21 mouse cellular contexts compared by ENCODE assay signal in the genomic region with DNA sequence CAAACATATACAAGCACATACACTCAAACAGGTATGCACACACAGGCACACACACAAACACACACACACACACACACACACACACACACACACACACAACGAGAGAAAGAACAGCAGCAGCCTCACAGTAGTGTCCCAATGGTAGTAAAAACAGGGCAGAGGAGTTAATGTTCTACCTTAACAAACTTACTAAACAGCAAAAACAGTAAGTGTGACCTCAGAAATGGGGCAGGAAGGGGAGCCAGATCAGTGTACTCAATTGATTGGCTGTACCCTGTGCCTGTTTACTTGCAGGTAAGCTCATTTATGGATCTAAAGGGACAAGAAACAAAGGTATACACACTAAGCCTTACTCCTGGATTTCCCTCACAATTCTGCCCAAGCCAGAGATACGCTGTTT. TPM values are rescaled to one million over a fixed set of nuclear protein-coding genes. Genes with fewer than 3 reads are reported as not detected.
A peak's percentile ranks its signal among the peaks of the same experiment; 100 is the strongest.
DNase-seq lines count a peak whose midpoint lies in the region; ATAC-seq and TF ChIP-seq lines count a peak whose summit lies in the region.
"Had no signal": no experiment of that assay in that cellular context is flagged by ENCODE, and none has a peak within 500 bp of the region (broad histone marks: within the 10 kb centered on the region; RNA-seq: fewer than 3 reads in every experiment).

No protein-coding gene starts in this region.

- H3K27me3 ChIP-seq in kidney, adult 2 months (replicated peaks; ENCODE audit: control insufficient read depth, insufficient read depth, low read length) = no peaks in the 10 kb centered on the region
- H3K27me3 ChIP-seq in kidney, embryonic 15.5 days = no peaks in the 10 kb centered on the region
- H3K27me3 ChIP-seq in kidney, postnatal 0 days (ENCODE audit: insufficient read depth, low read length) = no peaks in the 10 kb centered on the region
- no peaks in the 10 kb centered on the region for H3K27me3 ChIP-seq in liver, embryonic 13.5 days
- H3K27me3 ChIP-seq in hindbrain, embryonic 14.5 days (ENCODE audit: control insufficient read depth, insufficient read depth, low read length) = no peaks in the 10 kb centered on the region
- H3K27me3 ChIP-seq: embryonic facial prominence, embryonic 15.5 days had no signal

- TF ChIP-seq CTCF in kidney, adult 2 months (conservative IDR thresholded peaks at IDR 0.05; ENCODE audit: insufficient read depth, insufficient read length, low read depth, low read length) = no peak
- TF ChIP-seq CTCF in kidney, postnatal 0 days (IDR thresholded peaks at IDR 0.05; ENCODE audit: low read depth) = no peak

- H3K4me3 ChIP-seq in kidney, adult 2 months (ENCODE audit: insufficient read depth, low read depth, low read length) = no peak overlapping the region
- no peak overlapping the region for H3K4me3 ChIP-seq in kidney, embryonic 15.5 days (replicated peaks)
- H3K4me3 ChIP-seq in kidney, postnatal 0 days (replicated peaks; ENCODE audit: low read depth, low read length) = no peak overlapping the region
- H3K4me3 ChIP-seq in liver, embryonic 13.5 days (replicated peaks) = no peak overlapping the region
- no peak overlapping the region for H3K4me3 ChIP-seq in hindbrain, embryonic 14.5 days (replicated peaks; ENCODE audit: low read length)
- H3K4me3 ChIP-seq: embryonic facial prominence, embryonic 15.5 days had no signal

- no peak overlapping the region for H3K4me2 ChIP-seq in kidney, embryonic 15.5 days
- no peak overlapping the region for H3K4me2 ChIP-seq in kidney, postnatal 0 days (ENCODE audit: low read length)
- H3K4me2 ChIP-seq in liver, embryonic 13.5 days = no peak overlapping the region
- no peak overlapping the region for H3K4me2 ChIP-seq in hindbrain, embryonic 14.5 days (replicated peaks)
- H3K4me2 ChIP-seq: embryonic facial prominence, embryonic 15.5 days; heart, embryonic 11.5 days; midbrain, embryonic 11.5 days had no signal

- no peak for ATAC-seq in kidney, embryonic 15.5 days (replicated peaks; ENCODE audit: low FRiP score)
- ATAC-seq in kidney, postnatal 0 days (replicated peaks; ENCODE audit: low FRiP score, low read depth) = no peak
- ATAC-seq in liver, embryonic 13.5 days (ENCODE audit: low read depth) = peak; percentile 82
- no peak for ATAC-seq in hindbrain, embryonic 14.5 days (ENCODE audit: low FRiP score)
- ATAC-seq: CD4-positive, CD25-positive, alpha-beta regulatory T cell, adult 4 months; forebrain, embryonic 14.5 days had no signal

- 60% methylated on average over 2 of the region's 2 CpGs for WGBS in kidney, adult 2 months
- WGBS in kidney, embryonic 15.5 days = 85% methylated on average over 2 of the region's 2 CpGs
- 65% methylated on average over 2 of the region's 2 CpGs for WGBS in kidney, postnatal 0 days
- 81% methylated on average over 2 of the region's 2 CpGs for WGBS in liver, embryonic 13.5 days (ENCODE audit: insufficient replicate concordance)
- WGBS in hindbrain, embryonic 14.5 days = 92% methylated on average over 2 of the region's 2 CpGs

- H3K36me3 ChIP-seq in kidney, adult 2 months (ENCODE audit: control insufficient read depth, insufficient read depth, low read length) = no peaks in the 10 kb centered on the region
- H3K36me3 ChIP-seq in kidney, embryonic 15.5 days = no peaks in the 10 kb centered on the region
- H3K36me3 ChIP-seq in kidney, postnatal 0 days (ENCODE audit: insufficient read depth, low read length) = no peaks in the 10 kb centered on the region
- H3K36me3 ChIP-seq in liver, embryonic 13.5 days = no peaks in the 10 kb centered on the region
- no peaks in the 10 kb centered on the region for H3K36me3 ChIP-seq in hindbrain, embryonic 14.5 days (replicated peaks; ENCODE audit: control insufficient read depth, insufficient read depth)
- H3K36me3 ChIP-seq: embryonic facial prominence, embryonic 15.5 days had no signal

- DNase-seq in kidney, adult 2 months = peak; percentile 68
- peak; percentile 7 for DNase-seq in kidney, postnatal 0 days (ENCODE audit: low spot score)
- no peak for DNase-seq in liver, embryonic 13.5 days
- peak; percentile 9 for DNase-seq in yolk sac, embryonic 10.5 days (ENCODE audit: low spot score)
- no peak for DNase-seq in hindbrain, embryonic 14.5 days (ENCODE audit: low spot score)
- DNase-seq in thymus, adult 18-20 months = no peak
- DNase-seq: adrenal gland, postnatal 14 days; cerebellum, adult 9-11 months; gastrocnemius, postnatal 10 days; heart, adult 11 months; layer of hippocampus, adult 9-11 months; lung, adult 18-20 months; lung, postnatal 10 days; right cerebral cortex, postnatal 4 days; thymus, postnatal 36 days had no signal

- no peak overlapping the region for H3K27ac ChIP-seq in kidney, adult 2 months (ENCODE audit: insufficient read depth, low read depth, low read length)
- no peak overlapping the region for H3K27ac ChIP-seq in kidney, embryonic 15.5 days
- no peak overlapping the region for H3K27ac ChIP-seq in kidney, postnatal 0 days
- H3K27ac ChIP-seq in liver, embryonic 13.5 days = peak overlapping the region; percentile 34; the same call in 1 of the 2 replicates
- no peak overlapping the region for H3K27ac ChIP-seq in hindbrain, embryonic 14.5 days
- H3K27ac ChIP-seq: embryonic facial prominence, embryonic 15.5 days had no signal

- no peaks in the 10 kb centered on the region for H3K9me3 ChIP-seq in kidney, embryonic 15.5 days (replicated peaks)
- H3K9me3 ChIP-seq in kidney, postnatal 0 days (replicated peaks; ENCODE audit: low read length) = no peaks in the 10 kb centered on the region
- H3K9me3 ChIP-seq in liver, embryonic 13.5 days (replicated peaks) = no peaks in the 10 kb centered on the region
- no peaks in the 10 kb centered on the region for H3K9me3 ChIP-seq in hindbrain, embryonic 14.5 days (ENCODE audit: control insufficient read depth, low read length)
- H3K9me3 ChIP-seq: embryonic facial prominence, embryonic 15.5 days had no signal

- H3K9ac ChIP-seq in kidney, embryonic 15.5 days = no peak overlapping the region
- no peak overlapping the region for H3K9ac ChIP-seq in kidney, postnatal 0 days (ENCODE audit: low read depth, low read length)
- no peak overlapping the region for H3K9ac ChIP-seq in liver, embryonic 13.5 days
- no peak overlapping the region for H3K9ac ChIP-seq in hindbrain, embryonic 14.5 days
- H3K9ac ChIP-seq: embryonic facial prominence, embryonic 15.5 days had no signal

- no peak for TF ChIP-seq POLR2A in kidney, adult 2 months (IDR thresholded peaks at IDR 0.05; ENCODE audit: low read depth, low read length)

- H3K4me1 ChIP-seq in kidney, adult 2 months (ENCODE audit: control insufficient read depth, insufficient read depth, low read length) = peaks cover 5% of the 10 kb centered on the region; the same call in 1 of the 2 replicates
- H3K4me1 ChIP-seq in kidney, embryonic 15.5 days = no peaks in the 10 kb centered on the region
- H3K4me1 ChIP-seq in kidney, postnatal 0 days (replicated peaks; ENCODE audit: insufficient read depth, low read length) = no peaks in the 10 kb centered on the region
- no peaks in the 10 kb centered on the region for H3K4me1 ChIP-seq in liver, embryonic 13.5 days (replicated peaks)
- H3K4me1 ChIP-seq in hindbrain, embryonic 14.5 days (replicated peaks; ENCODE audit: control insufficient read depth, insufficient read depth, low read length) = no peaks in the 10 kb centered on the region
- H3K4me1 ChIP-seq: embryonic facial prominence, embryonic 15.5 days had no signal

RNA-seq across cellular contexts. Expression of gene Ell2, which starts 53.6 kb away (rescaled TPM):
- polyA plus RNA-seq in kidney, adult 2 months (2012; rRNA removed) = 6.3 and 8.2 TPM in 2 replicates
- polyA plus RNA-seq in kidney, embryonic 15.5 days (2015; fragmentation: Nextera tagmentation; extraction: Ambion mirVana) = 4.7 and 5.2 TPM in 2 replicates
- polyA plus RNA-seq in kidney, postnatal 0 days (2015; fragmentation: Nextera tagmentation; extraction: Ambion mirVana) = 5.3 and 5.8 TPM in 2 replicates
- polyA plus RNA-seq in liver, embryonic 13.5 days (2015; fragmentation: Nextera tagmentation; extraction: Ambion mirVana) = 38.2 and 49.6 TPM in 2 replicates
- 2.1 and 2.4 TPM in 2 replicates for polyA plus RNA-seq in hindbrain, embryonic 14.5 days (2014; fragmentation: Nextera tagmentation; extraction: Ambion mirVana)

Comparison
In these comparisons a context has a peak if more than half of its experiments do, and no peak if none do; other contexts are left out.
1. DNase-seq: peak in kidney, adult 2 months (single experiment), kidney, postnatal 0 days (single experiment) and yolk sac, embryonic 10.5 days (single experiment); none in liver, embryonic 13.5 days (single experiment), hindbrain, embryonic 14.5 days (single experiment) and thymus, adult 18-20 months (0 of 2).